Mouse (Mus musculus) monocyte, adult 5-6 weeks (primary cell): ENCODE results near the gene Pmvk. TPM values are rescaled to one million over a fixed set of nuclear protein-coding genes. Genes with fewer than 3 reads are reported as not detected.
A peak's percentile ranks its signal among the peaks of the same experiment; 100 is the strongest.

Experiments
- ATAC-seq: fragments of 153-309, 156-312 bp; replicated peaks from 2 replicates; pipeline ENCODE4 v1.8.0; 2017; ENCODE audit warnings: mild to moderate bottlenecking; ENCODE audit not compliant: low TSS enrichment, insufficient number of reproducible peaks, severe bottlenecking, poor library complexity, low FRiP score
- total RNA-seq: library from RNA; stranded (forward); fragments of 200-1000, 200-491, 200-594 nt; gene quantifications from 3 replicates; pipeline ENCODE4 v1.2.3, GENCODE M21; 2017

Pmvk gene
- total RNA-seq, result 18.0 to 23.5 TPM (median 21.0 TPM) in 3 replicates

- ATAC-seq, result no peak
Observed at GRCm38 (mm10) chr3:89454401-89455177, at the start of gene Pmvk. TSS of gene Pmvk (plus strand) at chr3:89454541.

GRCm38 (mm10) chr3:89406887-89407286 lies 47.5 kb upstream of the Pmvk start:
- ATAC-seq, result no peak

DNA sequence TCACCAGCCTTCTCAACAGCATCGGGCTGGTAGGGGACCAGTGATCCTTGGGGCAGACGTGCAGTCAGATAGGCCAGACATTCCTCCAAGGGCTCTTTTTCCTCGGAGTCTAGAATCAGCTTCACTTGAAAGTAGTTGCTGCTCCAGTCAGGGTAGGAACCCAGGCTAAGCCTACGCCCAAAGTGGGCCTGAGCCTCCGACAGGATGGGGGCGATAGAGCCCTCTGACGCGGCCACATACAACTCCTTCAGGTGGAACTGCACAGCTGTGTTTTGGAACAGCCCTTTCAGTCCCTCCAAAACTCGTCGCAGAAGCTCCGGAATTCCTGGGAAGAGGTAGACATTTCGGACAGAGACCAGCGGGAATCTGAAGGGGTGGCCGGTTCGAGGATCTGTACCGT lies 45.9 kb upstream of the Pmvk start:
- no peak for ATAC-seq

- no peak for ATAC-seq
Observed at GRCm38 (mm10) chr3:89409701-89410100, 44.6 kb upstream of the Pmvk start.

GRCm38 (mm10) chr3:89410864-89411263 lies 43.5 kb upstream of the Pmvk start:
- no peak for ATAC-seq

- ATAC-seq, result peak; percentile 100
Observed at GRCm38 (mm10) chr3:89411490-89412393, 42.6 kb upstream of the Pmvk start, which contains the start of gene Flad1. TSS of gene Flad1 (minus strand) at chr3:89411870.

GRCm38 (mm10) chr3:89416158-89416557 lies 38.2 kb upstream of the Pmvk start:
- ATAC-seq, result no peak

- no peak for ATAC-seq
Observed at GRCm38 (mm10) chr3:89417131-89417530, 37.2 kb upstream of the Pmvk start.

- no peak for ATAC-seq
Observed at GRCm38 (mm10) chr3:89417840-89418169, 36.5 kb upstream of the Pmvk start.

DNA sequence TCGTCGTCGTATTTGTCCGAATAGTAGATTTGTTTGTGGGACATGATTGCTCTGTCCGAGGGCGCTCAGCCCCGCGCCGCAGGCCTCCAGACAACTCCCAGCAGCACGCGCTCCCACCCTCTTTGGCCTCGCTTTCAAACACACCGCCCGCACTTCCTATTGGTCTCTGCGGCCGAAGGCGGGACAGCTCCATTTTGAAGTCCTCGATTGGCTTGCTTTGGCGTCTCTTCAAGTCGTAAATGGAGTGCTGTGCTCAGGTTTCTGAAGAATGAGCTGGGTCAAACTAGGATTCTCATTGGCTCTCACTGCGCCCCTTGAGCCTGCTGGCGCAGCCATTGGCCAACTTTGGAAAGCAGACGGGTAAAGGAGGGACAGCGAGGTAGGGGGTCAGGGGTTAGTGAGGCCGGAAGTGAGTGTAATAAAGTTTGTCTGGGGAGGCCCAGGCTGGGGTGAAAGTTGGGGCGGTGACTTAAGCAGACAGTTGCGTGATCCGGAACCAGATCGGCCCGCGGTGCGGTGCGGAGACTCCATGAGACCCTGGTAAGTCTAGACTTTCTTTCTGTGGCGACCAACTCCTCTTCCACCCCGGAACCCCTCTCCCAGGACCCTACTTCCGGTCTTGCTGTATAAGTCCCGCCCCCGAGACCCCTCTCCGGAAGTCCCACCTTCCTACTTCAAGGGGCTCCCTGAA lies 36.0 kb upstream of the Pmvk start, which contains the start of the genes Cks1b and Shc1:
Gene Cks1b (minus strand): TSS at position 214 of the 691 bp plus-strand sequence.
Gene Shc1 (plus strand): TSS at position 274 of the 691 bp plus-strand sequence.
- peak; percentile 96 for ATAC-seq

DNA sequence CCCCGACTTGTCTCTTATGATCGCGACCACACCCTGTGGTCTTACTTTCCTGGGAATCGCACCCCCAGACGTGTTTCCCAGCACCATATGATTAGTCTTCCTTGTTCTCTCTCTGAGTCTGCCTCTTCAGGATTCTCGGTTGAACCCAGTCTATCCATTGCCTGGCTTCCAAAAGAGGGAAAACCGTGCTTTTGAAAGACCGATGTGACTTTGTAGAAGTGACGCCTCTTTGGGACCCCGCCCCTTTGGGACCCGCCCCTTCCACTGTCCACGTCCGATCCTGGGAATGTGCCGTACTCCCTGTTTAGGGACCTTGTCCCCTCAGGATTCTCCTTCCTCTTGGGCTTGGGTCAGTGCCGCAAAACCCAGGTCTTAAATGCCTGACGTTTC lies 35.5 kb upstream of the Pmvk start:
- ATAC-seq, result no peak

DNA sequence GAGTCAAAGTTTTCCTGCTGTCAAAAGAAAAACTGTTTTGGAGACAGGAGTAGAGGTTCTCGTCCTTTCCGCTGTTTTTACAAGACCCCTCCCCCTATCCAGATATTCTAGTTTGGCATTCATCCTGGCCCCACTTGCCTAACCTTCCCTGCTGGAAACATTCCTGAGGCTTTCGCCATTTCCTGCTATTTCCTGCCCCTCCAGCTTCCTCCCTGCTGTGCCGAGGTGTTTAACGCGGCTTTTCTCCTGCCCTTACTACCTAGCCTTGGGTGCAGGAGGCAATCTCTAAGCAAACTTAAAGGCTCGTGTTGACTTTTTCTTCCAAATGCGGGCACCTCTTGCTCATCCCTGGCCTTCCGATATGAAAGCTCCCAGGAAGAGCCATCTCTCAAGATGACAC lies 34.8 kb upstream of the Pmvk start:
- ATAC-seq, result no peak

DNA sequence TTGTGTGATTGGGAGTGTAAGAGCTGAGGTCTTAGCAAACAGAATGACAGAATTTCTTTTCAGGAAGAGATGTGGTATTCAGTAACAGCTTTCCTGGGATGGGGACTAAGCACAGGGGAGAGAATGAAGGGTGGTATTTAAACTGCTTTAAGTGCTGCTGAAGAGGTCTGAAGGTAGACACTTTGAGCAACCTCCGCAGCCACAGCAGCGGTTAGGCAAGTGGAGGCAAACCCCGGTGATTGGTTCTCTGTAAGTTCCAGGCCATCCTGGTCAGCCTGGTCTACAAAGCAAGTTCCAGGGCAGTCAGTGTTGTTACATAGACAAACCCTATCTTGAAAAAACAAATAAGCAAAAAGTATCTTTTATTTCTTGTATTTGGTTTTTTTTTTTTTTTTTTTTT lies 34.4 kb upstream of the Pmvk start:
- no peak for ATAC-seq

DNA sequence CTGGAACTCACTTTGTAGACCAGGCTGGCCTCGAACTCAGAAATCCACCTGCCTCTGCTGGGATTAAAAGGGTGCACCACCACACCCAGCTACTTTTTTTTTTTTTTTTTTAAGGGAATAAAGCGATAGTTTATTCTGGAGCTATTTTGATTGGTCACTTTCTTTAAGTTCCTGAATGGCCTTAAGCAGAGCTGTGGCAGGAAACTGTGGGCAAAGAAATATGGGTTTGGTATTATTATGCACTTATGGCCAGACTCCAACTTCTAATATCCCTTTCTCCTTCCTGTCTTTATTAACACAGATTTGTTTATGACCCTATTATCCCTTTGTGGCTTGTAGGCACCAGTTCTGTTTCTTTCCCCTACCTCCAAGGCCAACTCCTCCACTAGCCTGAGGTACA lies 33.9 kb upstream of the Pmvk start:
- no peak for ATAC-seq

DNA sequence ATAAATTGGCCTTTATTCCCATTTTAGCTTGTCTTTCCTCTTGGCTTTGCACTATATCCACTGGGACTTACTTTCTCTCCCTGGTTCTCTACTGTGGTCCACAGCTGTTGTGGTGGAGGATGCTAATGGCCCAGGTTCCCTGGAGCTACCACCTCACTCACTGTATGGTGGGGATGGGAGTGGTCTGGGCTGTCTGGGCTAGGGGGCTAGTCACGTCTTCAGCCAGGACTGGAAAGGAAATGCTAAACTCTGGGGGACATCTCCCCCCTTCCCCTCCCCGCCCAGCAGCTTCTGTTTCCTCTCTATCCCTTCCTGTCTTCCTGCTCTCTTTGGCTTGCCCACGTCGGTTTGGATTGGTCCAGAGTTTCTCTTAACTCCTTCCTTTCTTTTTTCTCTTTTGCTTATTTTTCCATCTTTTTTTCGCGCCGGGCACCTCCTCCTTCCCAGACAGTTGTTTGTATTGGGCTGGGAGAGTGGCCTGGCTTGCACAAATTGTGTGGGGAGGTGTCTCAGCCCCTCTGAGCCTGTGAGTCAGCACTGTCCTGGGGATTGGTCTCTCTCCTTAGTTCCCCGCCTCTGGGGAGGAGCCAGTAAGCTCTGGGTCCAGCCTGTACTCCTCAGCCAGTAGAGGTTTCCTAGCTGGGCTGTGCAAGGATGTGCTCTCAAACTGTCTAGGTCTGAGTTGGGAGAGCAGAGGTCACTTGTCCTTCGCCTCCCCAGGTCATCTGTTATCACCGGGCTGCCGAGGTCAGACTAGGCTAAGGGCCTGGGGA lies 33.2 kb upstream of the Pmvk start:
- peak; percentile 30; the same call in 1 of the 2 replicates for ATAC-seq

GRCm38 (mm10) chr3:89421810-89422473 lies 32.4 kb upstream of the Pmvk start:
- ATAC-seq, result no peak

DNA sequence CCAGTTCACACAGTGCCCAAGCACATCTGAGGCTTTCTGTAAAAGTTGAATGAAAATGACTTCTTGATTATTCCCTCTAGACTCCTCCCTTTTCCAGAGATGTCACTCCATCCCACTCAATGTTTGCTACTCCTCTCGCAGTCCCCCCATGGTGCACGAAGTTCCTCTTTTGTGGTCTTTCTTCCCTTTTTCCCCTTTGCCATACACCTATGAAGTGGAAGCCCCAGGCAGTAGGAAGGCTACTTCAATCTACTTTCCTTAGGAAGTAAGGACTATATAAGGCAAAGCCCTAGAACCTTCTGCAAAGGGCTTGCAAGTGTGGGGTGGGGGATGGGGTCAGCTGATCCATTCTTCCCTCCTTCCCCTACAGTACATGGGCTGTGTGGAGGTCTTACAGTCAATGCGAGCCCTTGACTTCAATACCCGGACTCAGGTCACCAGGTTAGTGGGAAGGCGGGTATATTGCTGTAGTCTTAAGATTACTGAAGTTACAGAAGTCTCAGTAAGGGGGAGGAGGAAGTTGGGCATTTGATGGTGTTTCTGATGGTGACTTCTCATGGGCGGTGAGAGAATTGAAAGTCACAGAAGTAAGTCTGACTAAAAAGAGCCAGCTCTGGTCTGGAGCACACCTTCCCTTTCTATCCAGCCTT lies 31.7 kb upstream of the Pmvk start:
- no peak for ATAC-seq
